Mouse (Mus musculus): ENCODE results near the gene Ggact. TPM values are rescaled to one million over a fixed set of nuclear protein-coding genes. Genes with fewer than 3 reads are reported as not detected.

The Ggact gene
- polyA plus RNA-seq (2015; fragmentation: Nextera tagmentation; extraction: Ambion mirVana): 15.2 and 17.7 TPM in 2 replicates

- Histone ChIP-seq H3K9me3 (ENCODE audit: control insufficient read depth, low read length) (no peaks in the 10 kb centered on the region), H3K4me2 (ENCODE audit: low read depth, low read length) (peak within 1 kb of the TSS; percentile 83), H3K9ac (ENCODE audit: low read length) (peak within 1 kb of the TSS; percentile 63), H3K27ac (ENCODE audit: low read length) (0 out of 2 replicates have a peak within 1 kb of the TSS, but pooled peaks have one; percentile 6), H3K4me1 (replicated peaks; ENCODE audit: control insufficient read depth, insufficient read depth, low read length) (peaks cover 6% of the 10 kb centered on the region; the same call in 1 of the 2 replicates), H3K4me3 (ENCODE audit: low read length) (peak within 1 kb of the TSS; percentile 57), H3K27me3 (ENCODE audit: control insufficient read depth, insufficient read depth, low read depth, low read length) (no peaks in the 10 kb centered on the region), H3K36me3 (ENCODE audit: control insufficient read depth, insufficient read depth, low read length) (no peaks in the 10 kb centered on the region)
- WGBS: 75% methylated on average over 6 of the region's 6 CpGs
- ATAC-seq (ENCODE audit: low read depth): no peak
Measured at GRCm38 (mm10) chr14:122913657-122914056, at the start of gene Ggact. Gene Ggact (minus strand): TSS chr14:122913757.

DNA sequence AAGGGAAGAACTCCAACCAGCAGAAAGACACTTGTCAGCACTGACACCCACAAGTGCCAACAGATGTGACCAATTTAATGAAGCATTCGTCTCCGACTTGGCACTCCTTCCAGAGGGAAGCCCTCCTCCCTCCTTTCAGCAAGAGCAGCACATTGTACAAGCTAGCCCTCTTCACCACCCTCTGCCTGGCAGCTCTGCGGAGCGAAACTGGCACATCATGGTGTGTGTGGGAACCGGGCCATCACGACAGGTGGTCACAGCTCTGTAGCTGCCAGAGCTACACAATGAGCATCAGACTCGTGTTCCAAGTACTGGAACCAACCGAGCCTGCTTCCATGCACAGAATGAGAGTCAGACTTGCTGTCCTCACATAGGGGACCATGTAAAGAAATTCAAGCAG, 44.4 kb upstream of the Ggact start:
- WGBS: 90% methylated on average over 8 of the region's 8 CpGs
- Histone ChIP-seq H3K4me1 (replicated peaks; ENCODE audit: control insufficient read depth, insufficient read depth, low read length) (peaks cover 2% of the 10 kb centered on the region; the same call in 1 of the 2 replicates), H3K4me2 (ENCODE audit: low read depth, low read length) (no peak overlapping the region), H3K36me3 (ENCODE audit: control insufficient read depth, insufficient read depth, low read length) (peaks cover 3% of the 10 kb centered on the region; the same call in 1 of the 2 replicates), H3K4me3 (ENCODE audit: low read length) (no peak overlapping the region), H3K27ac (ENCODE audit: low read length) (no peak overlapping the region), H3K27me3 (ENCODE audit: control insufficient read depth, insufficient read depth, low read depth, low read length) (no peaks in the 10 kb centered on the region), H3K9ac (ENCODE audit: low read length) (no peak overlapping the region), H3K9me3 (ENCODE audit: control insufficient read depth, low read length) (no peaks in the 10 kb centered on the region)
- ATAC-seq (ENCODE audit: low read depth): no peak

- Histone ChIP-seq H3K9me3 (ENCODE audit: control insufficient read depth, low read length) (no peaks in the 10 kb centered on the region), H3K27me3 (ENCODE audit: control insufficient read depth, insufficient read depth, low read depth, low read length) (no peaks in the 10 kb centered on the region), H3K4me2 (ENCODE audit: low read depth, low read length) (no peak overlapping the region), H3K36me3 (ENCODE audit: control insufficient read depth, insufficient read depth, low read length) (no peaks in the 10 kb centered on the region), H3K4me1 (replicated peaks; ENCODE audit: control insufficient read depth, insufficient read depth, low read length) (peaks cover 2% of the 10 kb centered on the region; the same call in 1 of the 2 replicates), H3K4me3 (ENCODE audit: low read length) (no peak overlapping the region), H3K9ac (ENCODE audit: low read length) (no peak overlapping the region), H3K27ac (ENCODE audit: low read length) (no peak overlapping the region)
- ATAC-seq (ENCODE audit: low read depth): peak; percentile 76; the same call in 1 of the 2 replicates
- 18% methylated on average over 1 of the region's 1 CpGs for WGBS
Measured at GRCm38 (mm10) chr14:122953331-122953730, 39.8 kb upstream of the Ggact start.

DNA sequence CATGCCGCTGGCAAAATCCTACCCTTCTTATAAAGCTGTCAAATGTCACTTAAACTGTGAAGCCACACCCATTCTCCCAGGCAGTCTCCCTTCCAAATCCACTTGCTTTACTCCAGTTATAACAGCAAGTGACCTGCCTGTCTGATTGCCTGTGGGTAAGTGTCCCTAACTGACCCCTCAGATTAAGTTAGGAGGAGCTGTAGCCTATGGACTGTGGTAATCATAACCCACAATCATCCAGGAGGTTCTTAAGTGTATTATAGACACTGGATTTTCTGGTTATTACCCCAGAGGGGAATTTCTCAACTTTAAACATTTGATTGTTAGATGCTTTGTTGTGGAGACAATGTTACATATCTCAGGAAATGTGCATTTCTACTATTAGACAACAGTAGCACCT, 39.0 kb upstream of the Ggact start:
- H3K4me1 ChIP-seq (replicated peaks; ENCODE audit: control insufficient read depth, insufficient read depth, low read length): peaks cover 2% of the 10 kb centered on the region; the same call in 1 of the 2 replicates
- no peak overlapping the region for H3K9ac ChIP-seq (ENCODE audit: low read length)
- ATAC-seq (ENCODE audit: low read depth): no peak
- no peaks in the 10 kb centered on the region for H3K9me3 ChIP-seq (ENCODE audit: control insufficient read depth, low read length)
- no peaks in the 10 kb centered on the region for H3K27me3 ChIP-seq (ENCODE audit: control insufficient read depth, insufficient read depth, low read depth, low read length)
- 91% methylated on average over 1 of the region's 1 CpGs for WGBS
- H3K36me3 ChIP-seq (ENCODE audit: control insufficient read depth, insufficient read depth, low read length): no peaks in the 10 kb centered on the region
- no peak overlapping the region for H3K4me3 ChIP-seq (ENCODE audit: low read length)
- H3K27ac ChIP-seq (ENCODE audit: low read length): no peak overlapping the region
- no peak overlapping the region for H3K4me2 ChIP-seq (ENCODE audit: low read depth, low read length)

GRCm38 (mm10) chr14:122951676-122952445, 38.3 kb upstream of the Ggact start:
- no peak overlapping the region for H3K4me2 ChIP-seq (ENCODE audit: low read depth, low read length)
- ATAC-seq (ENCODE audit: low read depth): no peak
- no peaks in the 10 kb centered on the region for H3K36me3 ChIP-seq (ENCODE audit: control insufficient read depth, insufficient read depth, low read length)
- H3K27ac ChIP-seq (ENCODE audit: low read length): no peak overlapping the region
- H3K27me3 ChIP-seq (ENCODE audit: control insufficient read depth, insufficient read depth, low read depth, low read length): no peaks in the 10 kb centered on the region
- no peak overlapping the region for H3K9ac ChIP-seq (ENCODE audit: low read length)
- WGBS: 75% methylated on average over 6 of the region's 6 CpGs
- peaks cover 2% of the 10 kb centered on the region; the same call in 1 of the 2 replicates for H3K4me1 ChIP-seq (replicated peaks; ENCODE audit: control insufficient read depth, insufficient read depth, low read length)
- H3K4me3 ChIP-seq (ENCODE audit: low read length): no peak overlapping the region
- H3K9me3 ChIP-seq (ENCODE audit: control insufficient read depth, low read length): no peaks in the 10 kb centered on the region

DNA sequence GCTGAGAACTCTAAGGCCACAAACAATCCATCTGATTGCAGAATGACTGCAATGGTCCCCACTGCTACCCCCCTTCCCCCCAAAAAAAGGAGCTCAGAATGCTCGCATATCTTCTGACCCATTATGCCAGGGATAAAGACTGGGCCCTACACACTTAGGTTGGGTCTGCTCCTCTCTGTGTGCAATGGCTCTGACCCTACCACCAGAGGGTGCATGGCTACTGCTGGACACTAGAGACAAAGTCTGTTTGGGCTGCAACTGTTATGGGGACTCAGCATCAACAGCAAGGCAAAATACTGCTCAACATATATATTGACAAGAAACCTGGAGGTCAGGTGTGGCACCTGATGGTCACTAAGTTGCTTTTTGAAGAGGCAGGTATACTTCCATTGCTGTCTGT, 37.4 kb upstream of the Ggact start:
- Histone ChIP-seq H3K9me3 (ENCODE audit: control insufficient read depth, low read length) (no peaks in the 10 kb centered on the region), H3K4me1 (replicated peaks; ENCODE audit: control insufficient read depth, insufficient read depth, low read length) (peaks cover 2% of the 10 kb centered on the region; the same call in 1 of the 2 replicates), H3K9ac (ENCODE audit: low read length) (no peak overlapping the region), H3K27me3 (ENCODE audit: control insufficient read depth, insufficient read depth, low read depth, low read length) (no peaks in the 10 kb centered on the region), H3K4me3 (ENCODE audit: low read length) (no peak overlapping the region), H3K4me2 (ENCODE audit: low read depth, low read length) (no peak overlapping the region), H3K27ac (ENCODE audit: low read length) (no peak overlapping the region), H3K36me3 (ENCODE audit: control insufficient read depth, insufficient read depth, low read length) (no peaks in the 10 kb centered on the region)
- ATAC-seq (ENCODE audit: low read depth): no peak
- 89% methylated on average over 1 of the region's 1 CpGs for WGBS

DNA sequence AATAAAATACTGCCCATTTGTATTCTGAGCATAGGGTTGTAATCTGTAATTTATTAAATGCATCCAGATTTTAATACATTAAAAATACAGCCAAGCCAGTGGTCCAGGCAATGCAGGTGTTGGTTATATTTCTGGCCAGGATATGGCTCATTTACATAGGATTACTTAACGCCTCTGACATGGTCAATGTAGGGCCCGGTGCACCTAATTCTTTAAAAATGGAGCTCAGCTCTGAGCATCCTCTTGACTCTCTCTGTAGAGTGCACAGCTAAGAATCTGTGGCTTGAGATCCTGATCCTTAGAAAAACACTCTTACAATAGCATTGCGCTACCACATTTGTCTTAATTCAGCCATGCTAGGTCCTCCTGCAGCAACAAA, 29.9 kb upstream of the Ggact start:
- Histone ChIP-seq H3K4me1 (replicated peaks; ENCODE audit: control insufficient read depth, insufficient read depth, low read length) (no peaks in the 10 kb centered on the region), H3K9ac (ENCODE audit: low read length) (no peak overlapping the region), H3K36me3 (ENCODE audit: control insufficient read depth, insufficient read depth, low read length) (no peaks in the 10 kb centered on the region), H3K4me2 (ENCODE audit: low read depth, low read length) (no peak overlapping the region), H3K9me3 (ENCODE audit: control insufficient read depth, low read length) (no peaks in the 10 kb centered on the region), H3K27me3 (ENCODE audit: control insufficient read depth, insufficient read depth, low read depth, low read length) (no peaks in the 10 kb centered on the region), H3K27ac (ENCODE audit: low read length) (no peak overlapping the region), H3K4me3 (ENCODE audit: low read length) (no peak overlapping the region)
- 93% methylated on average over 3 of the region's 3 CpGs for WGBS
- no peak for ATAC-seq (ENCODE audit: low read depth)

GRCm38 (mm10) chr14:122942757-122943474, 29.4 kb upstream of the Ggact start:
- H3K9ac ChIP-seq (ENCODE audit: low read length): no peak overlapping the region
- no peak overlapping the region for H3K27ac ChIP-seq (ENCODE audit: low read length)
- no peaks in the 10 kb centered on the region for H3K27me3 ChIP-seq (ENCODE audit: control insufficient read depth, insufficient read depth, low read depth, low read length)
- no peak overlapping the region for H3K4me2 ChIP-seq (ENCODE audit: low read depth, low read length)
- no peak overlapping the region for H3K4me3 ChIP-seq (ENCODE audit: low read length)
- no peaks in the 10 kb centered on the region for H3K36me3 ChIP-seq (ENCODE audit: control insufficient read depth, insufficient read depth, low read length)
- no peaks in the 10 kb centered on the region for H3K9me3 ChIP-seq (ENCODE audit: control insufficient read depth, low read length)
- WGBS: 76% methylated on average over 4 of the region's 4 CpGs
- no peak for ATAC-seq (ENCODE audit: low read depth)
- no peaks in the 10 kb centered on the region for H3K4me1 ChIP-seq (replicated peaks; ENCODE audit: control insufficient read depth, insufficient read depth, low read length)

GRCm38 (mm10) chr14:122936460-122936859, 22.9 kb upstream of the Ggact start:
- H3K9ac ChIP-seq (ENCODE audit: low read length): no peak overlapping the region
- WGBS: 87% methylated on average over 1 of the region's 1 CpGs

More at GRCm38 (mm10) chr14:122936460-122936859, 22.9 kb upstream of the Ggact start:
- Histone ChIP-seq H3K4me3 (ENCODE audit: low read length) (no peak overlapping the region), H3K27ac (ENCODE audit: low read length) (no peak overlapping the region), H3K36me3 (ENCODE audit: control insufficient read depth, insufficient read depth, low read length) (no peaks in the 10 kb centered on the region; the same call in 1 of the 2 replicates), H3K4me1 (replicated peaks; ENCODE audit: control insufficient read depth, insufficient read depth, low read length) (no peaks in the 10 kb centered on the region), H3K9me3 (ENCODE audit: control insufficient read depth, low read length) (no peaks in the 10 kb centered on the region), H3K27me3 (ENCODE audit: control insufficient read depth, insufficient read depth, low read depth, low read length) (no peaks in the 10 kb centered on the region), H3K4me2 (ENCODE audit: low read depth, low read length) (no peak overlapping the region)
- ATAC-seq (ENCODE audit: low read depth): no peak

Data from lung, embryonic 16.5 days (tissue).